Mouse (Mus musculus): ENCODE data around the gene Msmp. TPM values are rescaled to one million over a fixed set of nuclear protein-coding genes. Genes with fewer than 3 reads are reported as not detected.

Gene Msmp
- 1.5 and 1.6 TPM in 2 replicates for polyA plus RNA-seq (2015; fragmentation: Nextera tagmentation; extraction: Ambion mirVana)

GRCm38 (mm10) chr4:43584444-43585416 lies at the start of gene Msmp:
TSS of gene Msmp (minus strand) at chr4:43584494.
- H3K36me3 ChIP-seq, result peaks cover 48% of the 10 kb centered on the region
- no peak for ATAC-seq (ENCODE audit: insufficient number of reproducible peaks, low FRiP score, low TSS enrichment, low read depth)
- H3K9ac ChIP-seq, result no peak within 1 kb of the TSS

GRCm38 (mm10) chr4:43633736-43634135 lies 49.4 kb upstream of the Msmp start:
- Histone ChIP-seq H3K27ac (replicated peaks) (no peak overlapping the region), H3K9ac (no peak overlapping the region), H3K27me3 (no peaks in the 10 kb centered on the region), H3K4me3 (replicated peaks) (no peak overlapping the region), H3K4me1 (peaks cover 33% of the 10 kb centered on the region), H3K36me3 (no peaks in the 10 kb centered on the region), H3K4me2 (replicated peaks) (peak overlapping the region; percentile 82; the same call in 1 of the 2 replicates), H3K9me3 (replicated peaks) (no peaks in the 10 kb centered on the region)
- ATAC-seq (ENCODE audit: insufficient number of reproducible peaks, low FRiP score, low TSS enrichment, low read depth), result no peak
- 92% methylated on average over 2 of the region's 2 CpGs for WGBS

More at GRCm38 (mm10) chr4:43584444-43585416, at the start of gene Msmp:
- H3K4me3 ChIP-seq (replicated peaks), result no peak within 1 kb of the TSS
- H3K9me3 ChIP-seq (replicated peaks), result no peaks in the 10 kb centered on the region
- WGBS, result 66% methylated on average over 12 of the region's 12 CpGs
- H3K27me3 ChIP-seq, result no peaks in the 10 kb centered on the region
- H3K4me2 ChIP-seq (replicated peaks), result no peak within 1 kb of the TSS
- H3K27ac ChIP-seq (replicated peaks), result no peak within 1 kb of the TSS
- peaks cover 8% of the 10 kb centered on the region for H3K4me1 ChIP-seq

GRCm38 (mm10) chr4:43633296-43633695 lies 49.0 kb upstream of the Msmp start:
- Histone ChIP-seq H3K9me3 (replicated peaks) (no peaks in the 10 kb centered on the region), H3K4me2 (replicated peaks) (peak overlapping the region; percentile 82), H3K9ac (no peak overlapping the region), H3K27me3 (no peaks in the 10 kb centered on the region), H3K4me3 (replicated peaks) (no peak overlapping the region), H3K4me1 (peaks cover 33% of the 10 kb centered on the region), H3K27ac (replicated peaks) (no peak overlapping the region), H3K36me3 (no peaks in the 10 kb centered on the region)
- no peak for ATAC-seq (ENCODE audit: insufficient number of reproducible peaks, low FRiP score, low TSS enrichment, low read depth)
- 69% methylated on average over 8 of the region's 8 CpGs for WGBS

- peak; percentile 21; the same call in 1 of the 2 replicates for ATAC-seq (ENCODE audit: insufficient number of reproducible peaks, low FRiP score, low TSS enrichment, low read depth)
- H3K4me2 ChIP-seq (replicated peaks), result peak overlapping the region; percentile 82
- peaks cover 33% of the 10 kb centered on the region for H3K4me1 ChIP-seq
- WGBS, result 44% methylated on average over 42 of the region's 42 CpGs
- H3K27ac ChIP-seq (replicated peaks), result peak overlapping the region; percentile 88; the same call in 1 of the 2 replicates
- peak overlapping the region; percentile 72 for H3K4me3 ChIP-seq (replicated peaks)
- H3K9me3 ChIP-seq (replicated peaks), result no peaks in the 10 kb centered on the region
- no peaks in the 10 kb centered on the region for H3K27me3 ChIP-seq
- H3K36me3 ChIP-seq, result no peaks in the 10 kb centered on the region
- peak overlapping the region; percentile 73 for H3K9ac ChIP-seq
These were observed 47.9 kb upstream of the Msmp start for GRCm38 (mm10) chr4:43631956-43632920.

- peak within 1 kb of the TSS; percentile 82 for H3K4me2 ChIP-seq (replicated peaks)
- peak within 1 kb of the TSS; percentile 88 for H3K27ac ChIP-seq (replicated peaks)
- ATAC-seq (ENCODE audit: insufficient number of reproducible peaks, low FRiP score, low TSS enrichment, low read depth), result peak; percentile 66
- under 1% methylated on average over 40 of the region's 70 CpGs for WGBS
- H3K9ac ChIP-seq, result peak within 1 kb of the TSS; percentile 73
- H3K9me3 ChIP-seq (replicated peaks), result no peaks in the 10 kb centered on the region
- peaks cover 33% of the 10 kb centered on the region for H3K4me1 ChIP-seq
- no peaks in the 10 kb centered on the region for H3K27me3 ChIP-seq
- no peaks in the 10 kb centered on the region for H3K36me3 ChIP-seq
- H3K4me3 ChIP-seq (replicated peaks), result peak within 1 kb of the TSS; percentile 72
These were observed 47.0 kb upstream of the Msmp start, which contains the start of gene Npr2 for GRCm38 (mm10) chr4:43631046-43631955. TSS of gene Npr2 (plus strand) at chr4:43631935.

GRCm38 (mm10) chr4:43630671-43631045 lies 46.4 kb upstream of the Msmp start:
- Histone ChIP-seq H3K4me2 (replicated peaks) (peak overlapping the region; percentile 82), H3K4me1 (peaks cover 33% of the 10 kb centered on the region), H3K27ac (replicated peaks) (peak overlapping the region; percentile 88), H3K36me3 (no peaks in the 10 kb centered on the region), H3K4me3 (replicated peaks) (peak overlapping the region; percentile 72), H3K9me3 (replicated peaks) (no peaks in the 10 kb centered on the region), H3K27me3 (no peaks in the 10 kb centered on the region), H3K9ac (no peak overlapping the region)
- 16% methylated on average over 5 of the region's 5 CpGs for WGBS
- no peak for ATAC-seq (ENCODE audit: insufficient number of reproducible peaks, low FRiP score, low TSS enrichment, low read depth)

- Histone ChIP-seq H3K27ac (replicated peaks) (peak overlapping the region; percentile 88; the same call in 1 of the 2 replicates), H3K4me2 (replicated peaks) (peak overlapping the region; percentile 34), H3K36me3 (no peaks in the 10 kb centered on the region), H3K4me3 (replicated peaks) (no peak overlapping the region; the same call in 1 of the 2 replicates), H3K9me3 (replicated peaks) (peaks cover 5% of the 10 kb centered on the region; the same call in 1 of the 2 replicates), H3K9ac (no peak overlapping the region), H3K4me1 (peaks cover 33% of the 10 kb centered on the region), H3K27me3 (no peaks in the 10 kb centered on the region)
- no peak for ATAC-seq (ENCODE audit: insufficient number of reproducible peaks, low FRiP score, low TSS enrichment, low read depth)
- under 1% methylated on average over 5 of the region's 5 CpGs for WGBS
These were observed 45.8 kb upstream of the Msmp start for GRCm38 (mm10) chr4:43630030-43630581.

GRCm38 (mm10) chr4:43629106-43629817 lies 45.0 kb upstream of the Msmp start:
- WGBS, result 41% methylated on average over 20 of the region's 20 CpGs
- ATAC-seq (ENCODE audit: insufficient number of reproducible peaks, low FRiP score, low TSS enrichment, low read depth), result no peak

GRCm38 (mm10) chr4:43620146-43620778 lies 36.0 kb upstream of the Msmp start:
- Histone ChIP-seq H3K9ac (no peak overlapping the region), H3K27ac (replicated peaks) (no peak overlapping the region), H3K4me2 (replicated peaks) (no peak overlapping the region), H3K9me3 (replicated peaks) (peaks cover 9% of the 10 kb centered on the region; the same call in 1 of the 2 replicates), H3K4me1 (no peaks in the 10 kb centered on the region), H3K36me3 (no peaks in the 10 kb centered on the region), H3K27me3 (no peaks in the 10 kb centered on the region), H3K4me3 (replicated peaks) (no peak overlapping the region)
- WGBS, result 84% methylated on average over 4 of the region's 4 CpGs
- ATAC-seq (ENCODE audit: insufficient number of reproducible peaks, low FRiP score, low TSS enrichment, low read depth), result no peak

More at GRCm38 (mm10) chr4:43629106-43629817, 45.0 kb upstream of the Msmp start:
- Histone ChIP-seq H3K4me2 (replicated peaks) (no peak overlapping the region), H3K9ac (no peak overlapping the region), H3K27ac (replicated peaks) (no peak overlapping the region), H3K27me3 (no peaks in the 10 kb centered on the region), H3K9me3 (replicated peaks) (peaks cover 12% of the 10 kb centered on the region; the same call in 1 of the 2 replicates), H3K4me1 (peaks cover 33% of the 10 kb centered on the region), H3K4me3 (replicated peaks) (no peak overlapping the region), H3K36me3 (no peaks in the 10 kb centered on the region)

All from embryonic facial prominence, embryonic 15.5 days (tissue).